Comparison of ENCODE assay signal across 19 mouse cellular contexts in genomic region chr9:54628752-54629151, GRCm38 (mm10). TPM values are rescaled to one million over a fixed set of nuclear protein-coding genes. Genes with fewer than 3 reads are reported as not detected.
DNase-seq lines count a peak whose midpoint lies in the region; ATAC-seq and TF ChIP-seq lines count a peak whose summit lies in the region.
"Had no signal": no experiment of that assay in that cellular context is flagged by ENCODE, and none has a peak within 500 bp of the region (broad histone marks: within the 10 kb centered on the region; RNA-seq: fewer than 3 reads in every experiment).

No protein-coding gene starts in this region.

- TF ChIP-seq CTCF in forebrain, postnatal 0 days (IDR thresholded peaks at IDR 0.05; ENCODE audit: low read depth) = peak; percentile 27; the same call in 1 of the 2 replicates
- peak; percentile 30; the same call in 1 of the 2 replicates for TF ChIP-seq CTCF in cortical plate, adult 2 months (IDR thresholded peaks at IDR 0.05; ENCODE audit: extremely low read depth, insufficient read depth, low read length)

- intact Hi-C loops in left cerebral cortex, postnatal 14 days (cut with DNase I) = no loop called here

- 67% methylated on average over 4 of the region's 4 CpGs for WGBS in forebrain, postnatal 0 days
- WGBS in forebrain, embryonic 15.5 days = 79% methylated on average over 4 of the region's 4 CpGs

- H3K27ac ChIP-seq in forebrain, postnatal 0 days (ENCODE audit: low read depth, low read length) = no peak overlapping the region
- no peak overlapping the region for H3K27ac ChIP-seq in forebrain, embryonic 15.5 days (replicated peaks)
- no peak overlapping the region for H3K27ac ChIP-seq in cortical plate, adult 2 months (ENCODE audit: insufficient read depth, low read length)
- H3K27ac ChIP-seq: heart, embryonic 15.5 days; hindbrain, embryonic 12.5 days; limb, embryonic 13.5 days; midbrain, embryonic 13.5 days; neural tube, embryonic 12.5 days had no signal

- H3K36me3 ChIP-seq in forebrain, postnatal 0 days (ENCODE audit: insufficient read depth) = no peaks in the 10 kb centered on the region
- no peaks in the 10 kb centered on the region for H3K36me3 ChIP-seq in forebrain, embryonic 15.5 days
- H3K36me3 ChIP-seq: heart, embryonic 15.5 days; hindbrain, embryonic 12.5 days; limb, embryonic 13.5 days; midbrain, embryonic 13.5 days; neural tube, embryonic 12.5 days had no signal

- no peak overlapping the region for H3K9ac ChIP-seq in forebrain, postnatal 0 days
- H3K9ac ChIP-seq in forebrain, embryonic 15.5 days (replicated peaks) = no peak overlapping the region
- H3K9ac ChIP-seq: heart, embryonic 15.5 days; hindbrain, embryonic 12.5 days; limb, embryonic 13.5 days; midbrain, embryonic 13.5 days; neural tube, embryonic 12.5 days had no signal

- H3K4me1 ChIP-seq in forebrain, postnatal 0 days (ENCODE audit: insufficient read depth) = no peaks in the 10 kb centered on the region
- no peaks in the 10 kb centered on the region for H3K4me1 ChIP-seq in forebrain, embryonic 15.5 days
- H3K4me1 ChIP-seq in cortical plate, adult 2 months (ENCODE audit: control insufficient read depth, insufficient read depth, low read length) = no peaks in the 10 kb centered on the region
- H3K4me1 ChIP-seq: hindbrain, embryonic 12.5 days; limb, embryonic 13.5 days; midbrain, embryonic 13.5 days; neural tube, embryonic 12.5 days had no signal

- H3K4me3 ChIP-seq in forebrain, postnatal 0 days (ENCODE audit: low read depth, low read length) = no peak overlapping the region
- no peak overlapping the region for H3K4me3 ChIP-seq in forebrain, embryonic 15.5 days
- no peak overlapping the region for H3K4me3 ChIP-seq in cortical plate, adult 2 months (ENCODE audit: insufficient read depth, low read length)
- H3K4me3 ChIP-seq: erythroblast, embryonic 14.5 days; heart, embryonic 15.5 days; hindbrain, embryonic 12.5 days; limb, embryonic 13.5 days; midbrain, embryonic 13.5 days; neural tube, embryonic 12.5 days had no signal

- DNase-seq in forebrain, postnatal 0 days = peak; percentile 43
- DNase-seq in left cerebral cortex, postnatal 14 days (ENCODE audit: low spot score in 2 of 2) = peak; percentile 30 to 70
- DNase-seq in left cerebral cortex, adult 8-10 months (ENCODE audit: low spot score in 2 of 2) = no peak
- DNase-seq in NIH3T3 (ENCODE audit: low read depth) = peak; percentile 36
- no peak for DNase-seq in ovary, postnatal 14 days (ENCODE audit: low spot score)
- no peak for DNase-seq in urinary bladder, postnatal 36 days (ENCODE audit: low spot score in 2 of 2)
- DNase-seq: embryo, embryonic 11 days; lung, postnatal 4 days; thymus, postnatal 25 days had no signal

- ATAC-seq in forebrain, postnatal 0 days = no peak; the same call in 1 of the 2 replicates
- no peak for ATAC-seq in forebrain, embryonic 15.5 days (replicated peaks)
- ATAC-seq: activated CD4-positive, CD25-positive, alpha-beta regulatory T cell, adult 4 months; intestine, postnatal 0 days; midbrain, embryonic 13.5 days had no signal

- H3K27me3 ChIP-seq in forebrain, postnatal 0 days (ENCODE audit: insufficient read depth, low read length) = no peaks in the 10 kb centered on the region
- H3K27me3 ChIP-seq in forebrain, embryonic 15.5 days = no peaks in the 10 kb centered on the region
- H3K27me3 ChIP-seq: heart, embryonic 15.5 days; hindbrain, embryonic 12.5 days; limb, embryonic 13.5 days; midbrain, embryonic 13.5 days; neural tube, embryonic 12.5 days had no signal

- TF ChIP-seq POLR2A in cortical plate, adult 2 months (IDR thresholded peaks at IDR 0.05; ENCODE audit: extremely low read depth, insufficient read depth, low read length) = no peak

- no peak overlapping the region for H3K4me2 ChIP-seq in forebrain, postnatal 0 days (ENCODE audit: low read depth)
- H3K4me2 ChIP-seq in forebrain, embryonic 15.5 days (replicated peaks) = no peak overlapping the region
- H3K4me2 ChIP-seq: heart, embryonic 15.5 days; hindbrain, embryonic 12.5 days; limb, embryonic 13.5 days; midbrain, embryonic 13.5 days; neural tube, embryonic 12.5 days had no signal

- H3K9me3 ChIP-seq in forebrain, postnatal 0 days (ENCODE audit: low read length) = no peaks in the 10 kb centered on the region
- no peaks in the 10 kb centered on the region for H3K9me3 ChIP-seq in forebrain, embryonic 15.5 days
- H3K9me3 ChIP-seq: heart, embryonic 15.5 days; hindbrain, embryonic 12.5 days; limb, embryonic 13.5 days; midbrain, embryonic 13.5 days; neural tube, embryonic 12.5 days had no signal

RNA-seq across cellular contexts. Expression of gene Acsbg1, which starts 32.9 kb away (rescaled TPM):
- 45.4 and 52.2 TPM in 2 replicates for total RNA-seq in forebrain, postnatal 0 days (2014; rRNA removed)
- polyA plus RNA-seq in forebrain, postnatal 0 days (2015; fragmentation: Nextera tagmentation; extraction: Ambion mirVana) = 32.8 and 38.9 TPM in 2 replicates
- 19.4 and 23.0 TPM in 2 replicates for polyA plus RNA-seq in forebrain, embryonic 15.5 days (2015; fragmentation: Nextera tagmentation; extraction: Ambion mirVana)
- 100 to 1,000 TPM; 125 to 132 TPM for total RNA-seq in left cerebral cortex, postnatal 14 days (2021)
- 100 to 1,000 TPM; 111 to 132 (median 117) TPM for total RNA-seq in left cerebral cortex, adult 8-10 months (2022)
- polyA plus RNA-seq in cortical plate, adult 2 months (2012; rRNA removed) = 188 and 193 TPM in 2 replicates
- polyA plus RNA-seq: erythroblast, embryonic 14.5 days; heart, embryonic 15.5 days had no signal

RNA-seq across cellular contexts. Expression of gene Idh3a, which starts 42.6 kb away (rescaled TPM):
- total RNA-seq in forebrain, postnatal 0 days (2014; rRNA removed) = 94.6 and 100 TPM in 2 replicates
- 171 and 183 TPM in 2 replicates for polyA plus RNA-seq in forebrain, postnatal 0 days (2015; fragmentation: Nextera tagmentation; extraction: Ambion mirVana)
- 139 and 143 TPM in 2 replicates for polyA plus RNA-seq in forebrain, embryonic 15.5 days (2015; fragmentation: Nextera tagmentation; extraction: Ambion mirVana)
- 100 to 1,000 TPM; 225 to 229 TPM for total RNA-seq in left cerebral cortex, postnatal 14 days (2021)
- 100 to 1,000 TPM; 164 to 185 (median 182) TPM for total RNA-seq in left cerebral cortex, adult 8-10 months (2022)
- 179 and 184 TPM in 2 replicates for polyA plus RNA-seq in cortical plate, adult 2 months (2012; rRNA removed)

Comparison
In these comparisons a context has a peak if more than half of its experiments do, and no peak if none do; other contexts are left out.
1. DNase-seq: peak in forebrain, postnatal 0 days (single experiment), left cerebral cortex, postnatal 14 days (2 of 2) and NIH3T3 (single experiment); none in left cerebral cortex, adult 8-10 months (0 of 2), ovary, postnatal 14 days (single experiment) and urinary bladder, postnatal 36 days (0 of 2).